Mouse (Mus musculus): ENCODE data around the gene Daam2. TPM values are rescaled to one million over a fixed set of nuclear protein-coding genes. Genes with fewer than 3 reads are reported as not detected.

Daam2 gene
- polyA plus RNA-seq, 1 experiment: 1.5 TPM

GRCm38 (mm10) chr17:49525911-49526310, 38.2 kb downstream of the Daam2 start:
- no peak overlapping the region for H3K4me3 ChIP-seq (ENCODE audit: insufficient read depth, poor library complexity, severe bottlenecking)
- H3ac ChIP-seq (ENCODE audit: control insufficient read depth, insufficient read length, low read depth): no peak overlapping the region
- H3K79me2 ChIP-seq (ENCODE audit: control insufficient read depth, insufficient read depth): no peaks in the 10 kb centered on the region
- H3K79me3 ChIP-seq (ENCODE audit: low read depth): no peaks in the 10 kb centered on the region
- no peaks in the 10 kb centered on the region for H3K36me3 ChIP-seq (ENCODE audit: control insufficient read depth, insufficient read depth)
- TF ChIP-seq FOSL1 (IDR thresholded peaks at IDR 0.05; ENCODE audit: insufficient read depth, low read length, poor library complexity, severe bottlenecking) (no peak), MAX (IDR thresholded peaks at IDR 0.05) (no peak), CEBPB (IDR thresholded peaks at IDR 0.05; ENCODE audit: low read depth) (no peak), MYOD1 (IDR thresholded peaks at IDR 0.05; ENCODE audit: control insufficient read depth, insufficient read length, low read depth) (no peak), MYOG (IDR thresholded peaks at IDR 0.05; ENCODE audit: control insufficient read depth, extremely low read depth, insufficient read length) (no peak), USF1 (IDR thresholded peaks at IDR 0.05; ENCODE audit: low read depth) (no peak), CTCF (IDR thresholded peaks at IDR 0.05; ENCODE audit: control insufficient read depth, insufficient read depth, insufficient read length) (no peak)
- H3K27me3 ChIP-seq (ENCODE audit: control insufficient read depth, insufficient read depth, insufficient read length): no peaks in the 10 kb centered on the region

- Histone ChIP-seq H3K36me3 (ENCODE audit: control insufficient read depth, insufficient read depth) (no peaks in the 10 kb centered on the region), H3ac (ENCODE audit: control insufficient read depth, insufficient read length, low read depth) (no peak overlapping the region), H3K79me3 (ENCODE audit: low read depth) (no peaks in the 10 kb centered on the region), H3K79me2 (ENCODE audit: control insufficient read depth, insufficient read depth) (no peaks in the 10 kb centered on the region), H3K4me3 (ENCODE audit: insufficient read depth, poor library complexity, severe bottlenecking) (no peak overlapping the region), H3K27me3 (ENCODE audit: control insufficient read depth, insufficient read depth, insufficient read length) (no peaks in the 10 kb centered on the region)
- TF ChIP-seq USF1 (IDR thresholded peaks at IDR 0.05; ENCODE audit: low read depth): no peak
- no peak for TF ChIP-seq CEBPB (IDR thresholded peaks at IDR 0.05; ENCODE audit: low read depth)
- no peak for TF ChIP-seq MAX (IDR thresholded peaks at IDR 0.05)
- no peak for TF ChIP-seq FOSL1 (IDR thresholded peaks at IDR 0.05; ENCODE audit: insufficient read depth, low read length, poor library complexity, severe bottlenecking)
- TF ChIP-seq MYOD1 (IDR thresholded peaks at IDR 0.05; ENCODE audit: control insufficient read depth, insufficient read length, low read depth): no peak
- no peak for TF ChIP-seq CTCF (IDR thresholded peaks at IDR 0.05; ENCODE audit: control insufficient read depth, insufficient read depth, insufficient read length)
- TF ChIP-seq MYOG (IDR thresholded peaks at IDR 0.05; ENCODE audit: control insufficient read depth, extremely low read depth, insufficient read length): no peak
These were observed 39.6 kb downstream of the Daam2 start for GRCm38 (mm10) chr17:49524584-49524983.

GRCm38 (mm10) chr17:49522435-49522834, 41.7 kb downstream of the Daam2 start:
- H3ac ChIP-seq (ENCODE audit: control insufficient read depth, insufficient read length, low read depth): no peak overlapping the region
- TF ChIP-seq USF1 (IDR thresholded peaks at IDR 0.05; ENCODE audit: low read depth) (no peak), CTCF (IDR thresholded peaks at IDR 0.05; ENCODE audit: control insufficient read depth, insufficient read depth, insufficient read length) (no peak), MYOD1 (IDR thresholded peaks at IDR 0.05; ENCODE audit: control insufficient read depth, insufficient read length, low read depth) (no peak), CEBPB (IDR thresholded peaks at IDR 0.05; ENCODE audit: low read depth) (no peak), FOSL1 (IDR thresholded peaks at IDR 0.05; ENCODE audit: insufficient read depth, low read length, poor library complexity, severe bottlenecking) (no peak)
- H3K79me3 ChIP-seq (ENCODE audit: low read depth): no peaks in the 10 kb centered on the region
- no peak overlapping the region for H3K4me3 ChIP-seq (ENCODE audit: insufficient read depth, poor library complexity, severe bottlenecking)
- no peaks in the 10 kb centered on the region for H3K27me3 ChIP-seq (ENCODE audit: control insufficient read depth, insufficient read depth, insufficient read length)
- no peaks in the 10 kb centered on the region for H3K36me3 ChIP-seq (ENCODE audit: control insufficient read depth, insufficient read depth)
- H3K79me2 ChIP-seq (ENCODE audit: control insufficient read depth, insufficient read depth): no peaks in the 10 kb centered on the region

- no peak overlapping the region for H3K4me3 ChIP-seq (ENCODE audit: insufficient read depth, poor library complexity, severe bottlenecking)
- H3K27me3 ChIP-seq (ENCODE audit: control insufficient read depth, insufficient read depth, insufficient read length): no peaks in the 10 kb centered on the region
- H3K79me2 ChIP-seq (ENCODE audit: control insufficient read depth, insufficient read depth): no peaks in the 10 kb centered on the region
- H3K79me3 ChIP-seq (ENCODE audit: low read depth): no peaks in the 10 kb centered on the region
- H3K36me3 ChIP-seq (ENCODE audit: control insufficient read depth, insufficient read depth): no peaks in the 10 kb centered on the region
- H3ac ChIP-seq (ENCODE audit: control insufficient read depth, insufficient read length, low read depth): no peak overlapping the region
- TF ChIP-seq MAX (IDR thresholded peaks at IDR 0.05) (no peak), CTCF (IDR thresholded peaks at IDR 0.05; ENCODE audit: control insufficient read depth, insufficient read depth, insufficient read length) (no peak), CEBPB (IDR thresholded peaks at IDR 0.05; ENCODE audit: low read depth) (no peak), USF1 (IDR thresholded peaks at IDR 0.05; ENCODE audit: low read depth) (no peak), MYOD1 (IDR thresholded peaks at IDR 0.05; ENCODE audit: control insufficient read depth, insufficient read length, low read depth) (no peak), FOSL1 (IDR thresholded peaks at IDR 0.05; ENCODE audit: insufficient read depth, low read length, poor library complexity, severe bottlenecking) (no peak), MYOG (IDR thresholded peaks at IDR 0.05; ENCODE audit: control insufficient read depth, extremely low read depth, insufficient read length) (no peak)
These were observed 42.1 kb downstream of the Daam2 start for GRCm38 (mm10) chr17:49522002-49522401.

- Histone ChIP-seq H3K27me3 (ENCODE audit: control insufficient read depth, insufficient read depth, insufficient read length) (no peaks in the 10 kb centered on the region), H3K36me3 (ENCODE audit: control insufficient read depth, insufficient read depth) (no peaks in the 10 kb centered on the region), H3K79me3 (ENCODE audit: low read depth) (no peaks in the 10 kb centered on the region), H3K79me2 (ENCODE audit: control insufficient read depth, insufficient read depth) (no peaks in the 10 kb centered on the region), H3ac (ENCODE audit: control insufficient read depth, insufficient read length, low read depth) (no peak overlapping the region), H3K4me3 (ENCODE audit: insufficient read depth, poor library complexity, severe bottlenecking) (no peak overlapping the region)
- TF ChIP-seq FOSL1 (IDR thresholded peaks at IDR 0.05; ENCODE audit: insufficient read depth, low read length, poor library complexity, severe bottlenecking): no peak
- no peak for TF ChIP-seq USF1 (IDR thresholded peaks at IDR 0.05; ENCODE audit: low read depth)
- no peak for TF ChIP-seq CTCF (IDR thresholded peaks at IDR 0.05; ENCODE audit: control insufficient read depth, insufficient read depth, insufficient read length)
- TF ChIP-seq CEBPB (IDR thresholded peaks at IDR 0.05; ENCODE audit: low read depth): no peak
- TF ChIP-seq MYOD1 (IDR thresholded peaks at IDR 0.05; ENCODE audit: control insufficient read depth, insufficient read length, low read depth): no peak
- no peak for TF ChIP-seq MYOG (IDR thresholded peaks at IDR 0.05; ENCODE audit: control insufficient read depth, extremely low read depth, insufficient read length)
- TF ChIP-seq MAX (IDR thresholded peaks at IDR 0.05): no peak
These were observed 43.5 kb downstream of the Daam2 start for GRCm38 (mm10) chr17:49520674-49521073.

Data from C2C12 (cell line).